7 mouse cellular contexts compared by ENCODE assay signal in the genomic region with DNA sequence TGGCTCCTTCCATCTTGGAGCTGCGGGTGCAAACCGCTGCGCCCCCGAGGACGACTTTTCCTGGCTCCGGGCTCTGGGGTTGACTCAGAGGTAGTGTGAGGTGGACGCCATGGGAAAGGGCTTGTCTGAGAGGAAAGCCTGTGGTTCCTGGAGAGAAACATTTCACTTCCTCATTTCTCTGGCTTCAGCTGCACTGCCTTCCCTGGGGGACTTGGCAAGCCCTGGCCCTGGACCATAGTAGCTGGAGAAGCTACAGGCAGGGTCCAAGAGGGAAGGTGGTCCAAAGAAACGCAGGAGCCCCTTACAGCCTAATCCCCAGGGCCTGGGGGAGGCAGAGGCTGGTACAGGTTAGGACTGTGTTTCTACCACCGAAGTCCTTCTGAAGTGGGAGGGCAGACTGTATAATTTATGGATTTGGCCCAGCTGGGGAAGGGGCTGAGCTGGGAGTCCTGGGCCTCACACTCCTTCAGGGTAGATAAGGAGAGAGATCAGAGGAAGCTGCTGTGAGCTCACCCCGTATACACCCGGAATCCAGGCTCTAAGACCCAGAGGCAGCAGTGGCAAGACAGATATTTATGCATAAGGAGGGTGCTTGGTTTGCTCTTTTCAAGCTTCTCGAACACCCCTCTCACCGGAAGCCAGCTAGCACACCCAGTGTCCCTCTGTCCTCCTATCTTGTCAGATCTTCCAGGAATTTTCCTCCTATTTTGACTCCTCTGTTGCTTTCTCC. TPM values are rescaled to one million over a fixed set of nuclear protein-coding genes. Genes with fewer than 3 reads are reported as not detected.
DNase-seq lines count a peak whose midpoint lies in the region; ATAC-seq and TF ChIP-seq lines count a peak whose summit lies in the region.

No protein-coding gene starts in this region.

- no peaks in the 10 kb centered on the region for H3K27me3 ChIP-seq in heart, postnatal 0 days (ENCODE audit: control insufficient read depth, insufficient read depth, low read length)
- no peaks in the 10 kb centered on the region for H3K27me3 ChIP-seq in lung, embryonic 15.5 days

- TF ChIP-seq CTCF in heart, postnatal 0 days (IDR thresholded peaks at IDR 0.05; ENCODE audit: low read depth) = no peak

- H3K36me3 ChIP-seq in heart, postnatal 0 days (replicated peaks; ENCODE audit: control insufficient read depth, insufficient read depth, low read length) = no peaks in the 10 kb centered on the region
- H3K36me3 ChIP-seq in lung, embryonic 15.5 days = no peaks in the 10 kb centered on the region

- WGBS in heart, postnatal 0 days = 33% methylated on average over 13 of the region's 13 CpGs
- 42% methylated on average over 13 of the region's 13 CpGs for WGBS in lung, embryonic 15.5 days

- H3K4me3 ChIP-seq in heart, postnatal 0 days (ENCODE audit: low read depth, low read length) = no peak overlapping the region
- no peak overlapping the region for H3K4me3 ChIP-seq in lung, embryonic 15.5 days

- DNase-seq in 416B (ENCODE audit: low read depth) (peak; percentile 83), MEL-GATA-1-ER (ENCODE audit: extremely low read depth, low read depth) (peak; percentile 91)
- peak; percentile 33 for DNase-seq in heart, postnatal 0 days (ENCODE audit: low spot score)
- no peak for DNase-seq in urinary bladder, postnatal 14 days (ENCODE audit: low spot score)
- no peak for DNase-seq in frontal cortex, postnatal 10 days (ENCODE audit: low spot score in 2 of 2)
- no peak for DNase-seq in cerebellum, adult 11 months

- no peaks in the 10 kb centered on the region for H3K9me3 ChIP-seq in heart, postnatal 0 days (replicated peaks; ENCODE audit: control insufficient read depth, low read length)
- H3K9me3 ChIP-seq in lung, embryonic 15.5 days = no peaks in the 10 kb centered on the region

- no peak overlapping the region for H3K9ac ChIP-seq in heart, postnatal 0 days (replicated peaks; ENCODE audit: low read depth, low read length)
- H3K9ac ChIP-seq in lung, embryonic 15.5 days = no peak overlapping the region

- H3K27ac ChIP-seq in heart, postnatal 0 days (ENCODE audit: low read depth) = peak overlapping the region; percentile 74
- H3K27ac ChIP-seq in lung, embryonic 15.5 days = 0 out of 2 replicates have a peak overlapping the region, but pooled peaks have one; percentile 20

- H3K4me1 ChIP-seq in heart, postnatal 0 days (ENCODE audit: control insufficient read depth, insufficient read depth) = peaks cover 41% of the 10 kb centered on the region
- peaks cover 16% of the 10 kb centered on the region for H3K4me1 ChIP-seq in lung, embryonic 15.5 days

- ATAC-seq in heart, postnatal 0 days (ENCODE audit: insufficient read depth, low read depth) = peak; percentile 13; the same call in 1 of the 2 replicates
- ATAC-seq in lung, embryonic 15.5 days (ENCODE audit: borderline replicate concordance, extremely low read depth, low FRiP score, low TSS enrichment) = peak; percentile 64

- H3K4me2 ChIP-seq in heart, postnatal 0 days (ENCODE audit: low read depth, low read length) = no peak overlapping the region
- no peak overlapping the region; the same call in 1 of the 2 replicates for H3K4me2 ChIP-seq in lung, embryonic 15.5 days

- no peak for TF ChIP-seq EP300 in heart, postnatal 0 days (IDR thresholded peaks at IDR 0.05; ENCODE audit: low read depth)

RNA-seq across cellular contexts. Expression of a gene that starts 50.0 kb away (rescaled TPM):
- total RNA-seq in heart, postnatal 0 days (2014; rRNA removed; ENCODE audit: low replicate concordance) = 44.0 and 83.1 TPM in 2 replicates
- polyA plus RNA-seq in heart, postnatal 0 days (2015; fragmentation: Nextera tagmentation; extraction: Ambion mirVana) = 14.9 and 17.6 TPM in 2 replicates
- polyA plus RNA-seq in lung, embryonic 15.5 days (2015; fragmentation: Nextera tagmentation; extraction: Ambion mirVana) = 33.6 and 37.0 TPM in 2 replicates

Comparison
In these comparisons a context has a peak if more than half of its experiments do, and no peak if none do; other contexts are left out.
1. DNase-seq: peak in 416B (single experiment), MEL-GATA-1-ER (single experiment) and heart, postnatal 0 days (single experiment); none in urinary bladder, postnatal 14 days (single experiment), frontal cortex, postnatal 10 days (0 of 2) and cerebellum, adult 11 months (single experiment).